Mouse (Mus musculus): ENCODE data around the gene Ttc6.

The Ttc6 gene

DNA sequence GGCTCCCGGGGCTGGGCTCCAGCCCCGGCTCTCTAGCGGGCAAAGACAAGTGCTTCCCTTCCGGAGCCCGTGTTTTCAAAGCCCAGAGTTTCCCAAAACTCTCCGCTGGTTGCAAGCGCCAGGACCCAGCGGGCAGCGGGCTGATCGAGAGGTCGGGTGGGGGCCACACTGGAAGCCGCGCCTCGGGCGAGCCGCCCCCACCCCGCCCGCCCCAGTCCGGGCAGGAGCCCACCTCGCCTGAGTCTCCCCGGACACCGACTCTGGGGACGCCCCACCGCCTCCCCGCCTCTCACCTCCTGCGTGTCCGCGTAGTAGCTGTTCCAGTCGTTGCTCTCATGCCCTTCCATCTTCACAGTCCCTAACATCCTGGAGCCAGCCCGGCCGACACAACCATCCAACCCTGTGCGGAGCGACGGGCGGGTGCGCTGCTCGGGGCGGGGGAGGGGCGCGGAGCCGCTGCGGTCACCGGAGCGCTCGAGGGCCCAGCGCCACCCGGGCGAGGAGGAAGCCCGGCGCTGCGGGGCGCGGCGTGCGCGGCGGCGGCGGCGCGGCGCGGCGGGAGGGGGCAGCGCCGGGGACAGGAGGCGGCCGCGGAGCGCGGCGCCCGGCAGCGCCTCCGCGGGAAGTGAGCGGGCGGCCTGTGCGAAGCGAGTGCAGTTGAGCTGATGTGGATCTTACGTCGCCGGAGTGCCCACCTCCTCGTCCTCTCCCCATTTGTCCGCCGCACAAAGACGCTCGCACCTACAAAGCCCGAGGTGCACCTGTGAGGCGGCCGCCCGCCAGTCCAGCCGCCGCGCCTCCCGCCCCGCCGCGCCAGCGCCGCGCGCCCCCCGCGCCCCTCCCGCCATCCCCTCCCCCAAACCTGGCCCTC is 18.3 kb upstream of the Ttc6 start:
- DNase-seq (ENCODE audit: low read depth), result no peak

DNA sequence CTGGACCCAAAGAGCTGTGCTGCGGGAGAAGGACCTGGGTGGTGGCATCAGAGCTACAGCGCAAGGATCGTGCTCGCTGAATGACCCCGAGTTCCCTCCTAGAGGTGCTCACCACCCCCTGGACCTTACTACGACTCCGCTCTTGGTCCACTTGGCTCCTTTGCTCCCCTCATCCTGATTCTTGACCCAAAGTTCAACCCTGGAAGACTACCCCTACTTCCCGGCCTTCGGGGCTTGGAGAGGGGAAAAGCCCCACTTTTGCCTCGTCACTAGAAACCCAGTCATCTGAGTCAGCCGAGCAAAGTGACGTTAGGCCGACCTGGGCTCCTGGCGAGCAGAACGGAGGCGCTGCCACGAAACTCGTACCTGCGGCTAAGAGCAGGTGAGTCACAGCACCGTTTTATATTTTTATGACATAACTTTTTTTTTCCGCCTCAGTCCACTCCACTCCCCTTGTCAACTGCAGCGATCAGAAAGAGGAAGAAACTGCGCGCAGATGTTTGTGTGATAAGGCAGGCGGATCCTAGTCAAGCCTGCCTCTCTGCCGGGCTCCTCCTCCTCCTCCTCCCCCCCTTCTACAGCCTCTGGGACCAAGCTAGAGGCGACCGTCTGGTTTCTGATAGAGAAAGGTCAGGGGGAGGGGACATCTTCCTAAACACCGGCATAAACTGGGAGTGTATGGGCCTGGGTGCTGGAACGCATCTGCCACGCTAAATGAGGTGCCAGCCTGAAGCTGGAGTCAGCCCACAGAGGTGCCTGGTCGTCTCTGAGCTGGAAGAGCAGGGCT is 17.3 kb upstream of the Ttc6 start, which contains the start of gene Foxa1:
Gene Foxa1 (minus strand): TSS at position 502 of the 787 bp plus-strand sequence.
- no peak for DNase-seq (ENCODE audit: low read depth)

DNA sequence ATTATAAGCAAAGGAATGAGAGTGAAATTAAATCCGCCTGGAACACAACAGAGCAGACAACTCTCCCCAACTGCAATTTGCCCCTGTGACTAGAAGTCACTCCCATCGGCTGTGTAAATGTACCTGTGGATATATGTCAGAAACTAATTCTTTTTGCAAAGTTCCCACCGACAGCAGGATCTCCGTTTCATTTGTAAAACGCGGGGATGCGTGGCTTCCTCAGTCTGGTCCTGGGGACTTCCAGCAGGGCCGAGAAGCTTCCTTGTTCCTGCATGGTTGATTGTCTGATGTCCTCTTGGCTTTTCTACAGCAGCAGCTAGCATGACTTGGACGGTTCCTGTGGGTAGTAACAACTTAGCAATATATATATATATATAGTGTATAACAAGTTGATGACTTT is 16.0 kb upstream of the Ttc6 start:
- no peak for DNase-seq (ENCODE audit: low read depth)

DNA sequence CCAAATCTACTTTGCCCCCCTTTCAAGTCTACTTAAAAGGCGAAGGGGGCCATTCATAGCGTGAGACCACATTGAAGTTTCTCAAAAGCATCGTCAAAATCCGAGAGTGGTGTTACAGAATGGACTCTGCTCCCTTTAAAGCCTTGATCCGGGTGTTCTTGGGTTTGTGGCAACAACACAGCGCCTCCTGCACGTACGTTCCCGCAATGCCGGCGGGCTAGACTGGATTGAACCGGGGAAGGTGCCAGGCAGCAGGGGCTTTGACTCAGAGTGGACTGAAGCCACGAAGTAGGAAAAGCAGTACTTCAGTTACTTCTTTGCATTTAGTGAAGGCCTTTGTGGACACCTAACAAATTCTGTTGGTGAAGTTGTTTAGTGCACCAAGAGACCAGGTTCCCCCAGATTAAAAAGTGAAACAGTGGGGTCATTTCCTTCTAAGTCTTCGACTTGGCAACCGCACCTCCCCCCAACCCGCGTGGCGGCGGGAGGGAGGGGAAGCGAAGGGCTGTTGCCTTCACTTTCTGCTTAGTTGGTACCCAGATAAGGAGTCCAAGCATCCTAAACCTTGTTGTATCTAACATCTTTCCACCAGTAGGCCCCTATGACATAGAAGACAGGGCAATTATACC is 15.4 kb upstream of the Ttc6 start:
- no peak for DNase-seq (ENCODE audit: low read depth)

DNA sequence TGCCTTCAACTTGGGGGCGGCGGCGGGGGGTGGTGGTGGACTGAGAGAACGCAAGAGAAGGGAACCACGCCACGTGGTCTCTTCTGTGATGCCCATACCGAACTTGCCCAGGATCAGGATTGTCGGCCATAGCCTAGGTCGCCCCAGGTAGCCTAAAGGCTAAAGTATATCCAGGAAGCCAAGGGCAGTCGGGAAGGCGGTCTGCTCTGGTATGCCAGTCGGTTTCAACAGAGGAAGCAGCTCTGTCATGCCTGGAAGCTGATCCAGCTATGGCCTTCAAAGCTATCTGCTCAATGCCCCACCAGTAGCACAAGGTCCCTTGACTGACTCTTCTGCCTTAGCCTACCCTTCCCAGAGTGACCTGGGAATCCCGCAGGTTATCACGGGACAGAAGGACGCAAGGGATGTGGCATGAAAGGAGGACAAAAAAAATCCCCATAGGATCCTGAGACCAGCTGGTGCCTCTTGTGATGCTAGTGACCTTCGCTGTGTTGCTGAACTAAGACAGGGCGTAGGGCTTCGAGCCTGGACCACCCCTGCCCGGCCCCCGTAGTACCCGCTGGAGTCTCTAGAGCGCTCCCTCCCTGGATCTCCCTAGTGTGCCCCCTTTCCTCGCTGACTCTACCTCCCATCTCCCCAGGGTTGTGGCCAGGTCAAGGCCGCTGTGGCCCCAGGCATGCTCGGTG is 14.8 kb upstream of the Ttc6 start:
- no peak for DNase-seq (ENCODE audit: low read depth)

DNA sequence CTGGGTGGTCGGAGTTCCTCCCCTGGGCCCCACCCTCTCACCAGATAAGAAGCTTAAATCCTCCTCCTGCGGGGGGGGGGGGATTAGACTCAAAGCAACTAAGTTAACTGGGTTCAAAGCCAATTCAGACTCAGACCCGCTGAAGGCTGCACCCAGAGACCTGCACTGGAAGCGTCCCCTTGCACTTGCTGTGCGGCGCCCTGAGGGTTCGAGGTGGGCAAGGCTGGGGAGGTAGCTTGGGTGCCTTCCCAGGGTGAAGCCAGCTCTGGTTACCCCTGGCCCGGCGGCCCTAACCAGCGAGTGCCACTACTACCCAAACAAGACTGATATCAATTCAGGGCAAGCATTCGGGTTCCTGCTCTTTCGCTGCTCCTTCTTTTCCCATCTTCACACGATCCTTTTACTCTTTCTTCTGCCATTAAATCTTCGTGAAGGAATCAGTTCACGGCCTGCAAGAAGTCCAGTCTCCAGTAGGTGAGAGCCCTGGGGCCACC is 14.2 kb upstream of the Ttc6 start:
- no peak for DNase-seq (ENCODE audit: low read depth)

DNA sequence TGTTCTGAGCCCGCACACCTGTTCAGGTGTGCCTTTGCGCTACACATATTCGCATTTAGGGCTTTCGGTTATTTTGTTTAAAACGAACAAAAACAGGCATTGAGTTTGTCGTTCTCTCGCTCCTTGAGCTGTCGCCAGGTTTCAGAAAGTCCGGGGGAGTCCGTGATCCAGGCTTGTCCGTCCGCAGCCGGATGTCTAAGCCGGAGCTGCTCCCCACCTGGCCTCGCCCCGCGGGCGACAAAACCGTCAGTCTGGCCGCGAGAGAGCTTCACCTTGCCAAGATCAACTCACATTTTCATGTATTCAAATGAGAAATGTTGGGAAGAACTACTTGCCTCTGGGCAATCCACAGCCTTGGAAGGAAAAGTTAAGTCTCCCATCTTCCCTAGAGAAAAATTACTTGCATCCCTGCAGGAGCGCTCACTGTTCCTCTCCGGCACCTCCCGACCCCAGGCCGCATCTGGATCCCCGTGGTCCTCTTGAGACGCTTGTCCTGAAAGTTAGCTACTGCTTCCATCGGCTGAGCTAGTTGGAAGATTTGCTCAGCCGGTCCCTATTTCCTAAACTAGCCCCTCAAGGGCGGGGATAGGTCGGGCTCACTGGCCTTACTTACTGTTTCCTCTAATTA is 13.6 kb upstream of the Ttc6 start:
- DNase-seq (ENCODE audit: low read depth), result no peak

DNA sequence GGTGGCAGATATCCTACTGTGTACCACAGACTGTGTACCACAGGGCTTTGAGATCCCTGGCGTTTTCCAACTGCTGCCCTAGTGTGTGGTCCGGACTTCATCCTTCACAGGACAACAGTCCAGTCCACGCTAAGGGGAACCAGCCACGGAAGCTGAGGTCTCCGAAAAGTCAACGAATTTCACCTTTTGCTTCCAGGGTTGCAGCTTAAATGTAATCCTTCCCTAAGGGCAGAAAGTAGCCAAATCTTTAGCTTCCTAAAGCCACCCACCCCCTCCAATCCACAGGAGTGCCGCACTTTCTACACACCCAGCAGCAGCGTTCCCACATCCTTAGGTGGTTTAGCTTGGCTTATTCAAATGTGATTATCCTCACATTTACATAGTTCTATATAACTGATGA is 13.0 kb upstream of the Ttc6 start:
- DNase-seq (ENCODE audit: low read depth), result no peak

DNA sequence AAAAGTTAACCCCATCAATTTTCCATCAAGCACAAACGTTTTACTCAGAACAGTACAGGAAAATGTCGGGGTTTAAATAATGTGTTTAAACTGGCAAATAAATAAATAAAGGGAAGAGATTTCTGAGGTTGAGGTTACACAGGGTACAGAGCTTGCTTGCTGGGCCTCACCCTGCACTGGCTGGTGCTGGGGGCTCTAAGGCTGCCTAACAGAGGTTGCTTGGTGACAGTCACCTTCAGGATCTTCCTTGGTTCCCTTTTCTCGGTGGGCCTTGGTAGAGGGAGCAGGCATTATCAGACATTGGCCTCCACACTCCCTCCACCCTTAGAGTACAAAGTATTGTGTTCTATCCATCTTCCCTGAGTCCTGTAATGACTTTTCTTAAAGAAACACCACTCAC is 11.6 kb upstream of the Ttc6 start:
- no peak for DNase-seq (ENCODE audit: low read depth)

DNA sequence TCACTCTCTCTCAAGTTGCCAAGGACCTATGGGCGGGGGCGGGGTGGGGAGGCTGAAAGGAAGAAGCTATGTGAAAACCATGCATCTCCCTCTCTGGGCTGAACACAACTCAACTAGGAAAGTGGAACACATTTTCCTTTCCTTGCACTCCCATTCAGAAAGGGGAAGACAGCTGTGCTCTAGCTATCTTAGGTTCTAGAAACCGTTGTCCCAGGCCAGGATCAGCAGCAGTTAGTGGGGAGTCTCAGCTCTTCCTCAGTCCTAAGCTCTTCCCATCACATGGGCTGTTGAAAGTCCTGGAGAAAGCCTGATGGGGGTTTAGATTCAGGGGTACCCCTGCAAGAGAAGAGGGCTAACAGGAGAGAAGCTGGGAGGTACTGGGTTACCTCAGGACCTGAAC is 9.8 kb upstream of the Ttc6 start:
- no peak for DNase-seq (ENCODE audit: low read depth)

DNA sequence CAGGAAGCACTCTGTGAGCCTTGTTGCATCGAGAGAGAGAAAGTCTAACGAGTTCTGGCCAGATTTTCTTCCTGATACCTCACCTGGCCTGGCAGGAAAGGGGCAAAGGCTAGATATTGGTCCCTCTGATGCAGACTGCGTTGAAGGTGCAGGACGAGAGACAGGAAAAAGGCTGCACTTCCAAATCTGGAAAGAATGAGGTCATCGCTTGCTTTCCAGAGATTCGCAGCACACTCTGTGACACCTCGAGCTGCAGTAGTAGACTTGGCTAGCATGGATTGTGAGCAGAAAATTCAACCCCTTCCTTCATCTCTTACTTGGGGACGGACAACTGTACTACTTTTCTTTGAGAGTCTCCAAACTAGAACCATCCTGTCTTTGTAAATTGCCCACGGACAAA is 7.9 kb downstream of the Ttc6 start:
- no peak for DNase-seq (ENCODE audit: low read depth)

DNA sequence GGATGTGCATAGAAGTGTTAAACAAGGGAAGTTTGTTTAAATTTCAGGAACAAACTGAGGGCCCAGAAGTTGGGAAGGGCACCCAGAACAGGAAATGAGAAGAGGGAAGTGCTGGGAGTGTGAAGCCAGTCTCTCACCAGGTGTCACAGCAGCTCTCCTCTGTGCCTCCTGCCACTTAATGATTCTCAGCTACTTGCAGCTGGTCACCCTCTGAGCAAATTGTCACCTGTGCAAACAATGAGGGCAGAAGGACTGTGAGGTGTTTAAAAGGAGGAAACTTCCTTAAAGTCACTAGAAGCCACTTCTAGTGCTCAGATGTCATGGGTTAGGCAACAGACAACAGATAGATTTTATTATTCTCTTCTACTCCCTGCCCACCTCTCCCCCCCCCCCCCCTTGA is 8.5 kb downstream of the Ttc6 start:
- no peak for DNase-seq (ENCODE audit: low read depth)

DNA sequence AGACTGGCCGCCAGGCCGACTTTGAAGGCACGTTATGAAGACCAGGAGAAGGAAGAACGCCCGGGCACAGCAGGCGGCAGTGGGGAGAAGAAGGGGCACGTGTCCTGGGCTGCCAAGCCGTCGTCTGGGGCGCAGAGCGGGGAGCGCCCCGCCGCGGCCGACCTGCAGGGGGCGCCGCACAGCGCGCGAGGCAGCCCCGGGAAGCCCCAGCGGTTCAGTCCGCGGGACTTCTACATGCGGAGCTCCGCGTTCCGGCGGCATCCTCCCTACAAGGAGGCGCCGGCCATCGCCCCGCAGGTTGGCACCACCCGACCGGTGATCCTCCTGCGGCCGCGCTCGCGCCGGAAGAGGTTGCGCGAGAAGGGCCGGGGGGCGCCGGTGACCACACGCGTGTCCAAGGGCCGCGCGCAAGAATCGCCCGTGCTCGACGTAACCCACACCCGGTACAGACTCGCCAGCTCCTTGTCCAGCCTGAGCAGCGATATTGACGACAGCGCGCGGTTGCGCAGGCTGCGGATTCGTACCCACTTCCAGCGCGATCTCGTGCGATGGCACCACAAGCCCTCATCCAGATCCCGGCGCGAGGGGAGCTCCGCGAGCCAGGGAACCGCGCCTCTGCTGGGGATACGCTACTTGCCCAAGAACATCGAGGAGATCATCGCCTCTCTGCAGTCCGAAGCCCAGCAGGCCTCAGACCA is 12.2 kb downstream of the Ttc6 start:
- DNase-seq (ENCODE audit: low read depth), result no peak

DNA sequence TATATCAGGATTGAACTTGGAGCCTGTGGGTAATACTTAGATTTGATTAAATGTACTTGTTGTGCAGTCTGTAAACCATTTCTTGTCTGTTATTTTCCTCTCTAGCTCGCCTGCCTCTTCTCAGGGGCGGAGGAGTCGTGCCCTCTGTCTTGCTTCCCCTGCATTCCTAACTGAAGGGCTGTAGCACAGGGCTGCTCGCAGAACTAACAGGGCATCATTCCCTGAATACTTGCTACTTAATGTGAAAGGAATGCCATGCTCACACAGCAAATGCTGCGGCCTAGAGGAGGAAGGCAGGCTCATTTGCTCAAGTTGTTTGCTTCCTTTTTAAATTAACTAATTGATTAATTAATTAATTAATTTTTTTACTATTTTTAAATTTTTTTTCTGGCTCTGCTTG is 43.7 kb downstream of the Ttc6 start:
- no peak for DNase-seq (ENCODE audit: low read depth)

DNA sequence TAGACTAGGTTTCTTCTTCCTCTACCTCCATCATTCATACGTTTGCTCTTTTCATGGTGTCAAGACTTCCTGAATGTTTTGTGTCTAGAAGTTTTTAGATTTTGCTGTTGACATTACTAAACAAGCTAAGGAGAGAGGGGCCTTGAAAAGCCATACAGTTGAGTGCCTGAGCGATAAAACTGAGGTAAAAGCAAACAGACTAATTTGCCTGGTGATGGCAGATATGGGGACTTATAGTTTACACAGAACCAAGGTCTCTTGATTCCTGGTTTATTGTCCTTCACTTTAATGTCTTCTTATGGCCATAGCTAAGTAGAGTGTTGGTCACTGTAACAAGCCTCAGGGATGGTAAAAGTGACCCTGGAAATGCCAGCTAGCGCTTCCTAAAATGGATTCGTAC is 51.2 kb downstream of the Ttc6 start:
- no peak for DNase-seq (ENCODE audit: low read depth)

DNA sequence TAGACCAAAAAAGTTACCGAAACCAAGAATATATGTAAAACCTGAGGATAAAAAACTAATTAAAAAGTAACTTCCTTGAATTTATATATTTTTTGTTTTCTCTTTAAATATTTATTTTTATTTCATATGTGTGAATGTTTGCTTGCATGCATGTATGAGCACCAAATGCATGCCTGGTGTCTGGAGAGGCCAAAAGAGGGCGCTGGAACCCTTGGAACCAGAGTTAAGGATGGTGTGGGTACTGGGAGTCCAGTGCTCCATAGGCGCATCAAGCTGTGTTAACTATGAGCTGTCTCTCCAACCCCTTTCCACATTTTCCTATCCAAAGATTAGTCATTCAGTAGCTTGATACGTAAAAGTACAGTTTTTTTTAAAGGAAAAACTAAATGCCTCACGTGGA is 58.1 kb downstream of the Ttc6 start:
- DNase-seq (ENCODE audit: low read depth), result no peak

DNA sequence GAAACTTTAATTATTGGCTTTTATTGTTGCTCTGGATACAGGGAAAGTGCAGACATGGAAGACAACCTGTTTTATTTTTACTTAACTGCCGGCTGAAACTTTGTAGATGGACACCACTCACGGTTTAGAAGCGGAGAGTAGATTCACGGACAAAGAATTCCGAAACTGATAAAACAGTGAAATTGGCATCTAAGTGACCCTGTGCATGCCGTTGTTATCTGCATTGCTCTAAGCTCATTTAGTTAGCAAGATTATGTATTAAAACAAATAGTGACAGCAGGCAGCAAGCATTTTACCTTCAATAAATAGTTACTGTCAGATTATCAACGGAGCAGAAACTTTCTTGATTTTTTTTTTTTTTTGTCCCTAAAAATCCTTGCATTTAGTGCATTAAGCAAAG is 59.4 kb downstream of the Ttc6 start:
- no peak for DNase-seq (ENCODE audit: low read depth)

DNA sequence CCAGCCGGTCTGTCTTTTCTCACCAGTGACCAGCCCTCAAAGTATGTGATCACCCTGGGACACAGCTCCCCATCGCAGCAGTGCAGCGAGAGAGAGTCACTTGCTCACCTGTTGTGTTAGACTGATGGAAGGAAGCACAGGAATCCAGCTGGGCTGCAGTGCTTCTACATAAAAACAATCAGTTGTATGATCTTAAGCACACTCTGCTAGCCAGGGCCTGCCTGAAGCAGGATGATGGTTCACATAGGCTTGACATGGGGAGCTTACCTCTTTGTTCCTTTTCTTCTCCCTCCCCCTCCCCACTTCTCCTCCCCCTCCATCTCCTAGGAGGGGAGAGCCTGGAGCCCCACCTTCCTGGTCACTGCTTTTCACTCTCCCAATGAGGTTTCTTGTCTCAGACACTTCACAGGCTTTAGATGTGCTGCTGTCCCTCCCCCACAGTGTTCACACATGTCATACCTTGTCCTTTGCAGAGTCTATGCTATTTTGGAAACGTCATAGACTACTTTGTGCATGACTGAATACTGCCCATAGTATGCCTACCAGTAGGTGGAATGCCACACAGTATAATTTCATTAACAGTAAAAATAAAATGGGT is 60.2 kb downstream of the Ttc6 start:
- no peak for DNase-seq (ENCODE audit: low read depth)

DNA sequence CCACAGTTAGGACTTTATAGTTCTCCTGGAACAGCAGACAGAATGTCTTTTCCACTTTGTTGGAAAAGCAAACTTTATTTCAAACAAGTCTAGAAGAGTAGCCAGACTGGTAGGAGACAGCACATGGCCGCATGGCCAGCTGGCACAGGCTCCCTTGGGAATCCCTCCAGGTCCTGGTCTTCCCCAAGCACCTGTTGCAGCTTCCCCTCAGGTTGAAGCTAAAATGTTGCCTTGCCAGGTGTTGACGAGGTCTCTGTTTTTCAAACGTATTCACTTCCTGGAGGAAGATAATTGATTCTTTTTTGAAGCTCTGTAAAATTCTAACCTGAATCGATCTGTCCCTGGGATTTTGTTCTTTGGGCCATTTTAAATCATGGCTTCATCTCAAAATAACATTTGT is 86.1 kb downstream of the Ttc6 start:
- DNase-seq (ENCODE audit: low read depth), result no peak

DNA sequence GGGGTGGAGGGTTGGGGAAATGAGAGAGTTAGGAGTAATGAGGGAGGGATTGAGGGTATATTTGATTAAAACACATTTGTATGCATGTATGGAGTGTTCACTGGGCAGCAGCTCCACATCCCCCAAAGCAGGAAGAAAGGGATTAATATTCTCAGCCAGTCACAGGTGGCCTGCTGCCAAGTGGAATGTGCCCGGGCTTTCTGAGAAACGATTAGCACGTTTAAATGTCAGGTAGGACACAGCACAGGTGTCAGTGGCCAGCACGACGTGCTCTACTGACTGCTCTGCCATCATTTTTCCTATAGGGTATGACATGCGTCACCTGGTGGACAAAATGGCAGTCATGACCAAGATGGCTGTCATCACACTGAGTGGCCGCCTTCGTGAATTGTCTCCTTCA is 86.8 kb downstream of the Ttc6 start:
- DNase-seq (ENCODE audit: low read depth), result no peak
